Comparison of ENCODE assay signal across 8 mouse cellular contexts in the genomic region with DNA sequence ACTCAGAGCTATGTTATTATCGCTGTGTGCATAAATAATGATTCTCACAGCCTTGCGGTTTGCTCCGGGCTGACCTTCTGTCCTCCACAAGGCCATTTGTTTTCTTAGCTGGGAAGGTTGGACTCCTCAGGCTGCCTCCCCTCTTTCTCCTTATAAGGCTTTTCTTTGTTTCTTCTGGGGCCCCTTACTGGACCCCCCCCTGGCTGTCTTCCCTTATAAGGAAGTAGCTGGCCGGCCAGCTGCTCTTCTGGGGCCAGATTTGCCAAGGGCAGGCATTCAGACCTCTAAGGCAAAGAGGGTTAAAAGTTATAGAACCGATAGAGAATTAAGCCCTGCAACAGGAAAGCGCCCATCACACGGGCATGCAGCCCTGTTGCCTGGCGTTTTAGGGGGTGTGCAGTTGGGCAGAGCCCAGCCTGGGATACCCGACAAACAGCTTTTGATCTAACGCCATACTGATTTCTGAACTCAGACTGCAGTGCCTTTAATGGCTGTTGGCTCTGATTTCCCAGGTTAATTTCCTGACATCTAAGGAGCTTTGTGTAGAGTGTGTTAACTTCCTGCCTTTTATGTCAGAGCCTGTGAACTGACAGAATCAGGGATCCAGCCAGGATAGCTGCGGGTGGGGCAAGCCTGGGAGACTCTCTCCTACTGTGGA.
DNase-seq lines count a peak whose midpoint lies in the region; ATAC-seq and TF ChIP-seq lines count a peak whose summit lies in the region.

No protein-coding gene starts in this region.

- peak; percentile 50 for DNase-seq in adrenal gland, postnatal 25 days
- peak; percentile 79 for DNase-seq in lung, embryonic 14.5 days
- peak; percentile 75 for DNase-seq in ovary, postnatal 36 days (ENCODE audit: low spot score)
- DNase-seq in cerebellum, postnatal 4 days (ENCODE audit: low spot score in 2 of 2), result no peak
- DNase-seq in cerebellum, adult 18-20 months, result no peak
- no peak for DNase-seq in thymus, adult 18-20 months

- no peak for TF ChIP-seq CTCF in lung, embryonic 14.5 days (IDR thresholded peaks at IDR 0.05; ENCODE audit: low read depth)

- no peaks in the 10 kb centered on the region for H3K27me3 ChIP-seq in embryonic facial prominence, embryonic 13.5 days
- H3K27me3 ChIP-seq in hindbrain, embryonic 16.5 days (replicated peaks; ENCODE audit: control insufficient read depth, insufficient read depth, low read length), result no peaks in the 10 kb centered on the region
- no peaks in the 10 kb centered on the region for H3K27me3 ChIP-seq in lung, embryonic 14.5 days (ENCODE audit: insufficient read depth, low read length)

- no peak overlapping the region for H3K4me3 ChIP-seq in embryonic facial prominence, embryonic 13.5 days
- H3K4me3 ChIP-seq in hindbrain, embryonic 16.5 days (ENCODE audit: low read length), result no peak overlapping the region
- H3K4me3 ChIP-seq in lung, embryonic 14.5 days (ENCODE audit: low read depth, low read length), result no peak overlapping the region

- no peaks in the 10 kb centered on the region for H3K36me3 ChIP-seq in embryonic facial prominence, embryonic 13.5 days
- no peaks in the 10 kb centered on the region for H3K36me3 ChIP-seq in hindbrain, embryonic 16.5 days (ENCODE audit: control insufficient read depth, insufficient read depth, low read length)
- no peaks in the 10 kb centered on the region for H3K36me3 ChIP-seq in lung, embryonic 14.5 days (ENCODE audit: insufficient read depth)

- no peak for ATAC-seq in embryonic facial prominence, embryonic 13.5 days (ENCODE audit: insufficient number of reproducible peaks, insufficient read depth, low FRiP score, low TSS enrichment, low read depth)
- ATAC-seq in hindbrain, embryonic 16.5 days, result peak; percentile 55
- peak; percentile 72 for ATAC-seq in lung, embryonic 14.5 days (ENCODE audit: insufficient read depth)

- H3K4me1 ChIP-seq in embryonic facial prominence, embryonic 13.5 days, result peaks cover 61% of the 10 kb centered on the region
- H3K4me1 ChIP-seq in hindbrain, embryonic 16.5 days (ENCODE audit: control insufficient read depth, insufficient read depth, low read depth, low read length), result peaks cover 43% of the 10 kb centered on the region
- peaks cover 57% of the 10 kb centered on the region for H3K4me1 ChIP-seq in lung, embryonic 14.5 days (ENCODE audit: insufficient read depth)

- 14% methylated on average over 11 of the region's 11 CpGs for WGBS in embryonic facial prominence, embryonic 13.5 days
- WGBS in hindbrain, embryonic 16.5 days, result 3% methylated on average over 11 of the region's 11 CpGs
- WGBS in lung, embryonic 14.5 days, result 1% methylated on average over 11 of the region's 11 CpGs

- H3K27ac ChIP-seq in embryonic facial prominence, embryonic 13.5 days, result peak overlapping the region; percentile 48; the same call in 1 of the 2 replicates
- H3K27ac ChIP-seq in hindbrain, embryonic 16.5 days (ENCODE audit: low read depth, low read length), result peak overlapping the region; percentile 42
- peak overlapping the region; percentile 83 for H3K27ac ChIP-seq in lung, embryonic 14.5 days (ENCODE audit: low read depth)

- peak overlapping the region; percentile 21 for H3K4me2 ChIP-seq in embryonic facial prominence, embryonic 13.5 days
- H3K4me2 ChIP-seq in hindbrain, embryonic 16.5 days (ENCODE audit: low read length), result peak overlapping the region; percentile 19
- peak overlapping the region; percentile 47 for H3K4me2 ChIP-seq in lung, embryonic 14.5 days

- no peaks in the 10 kb centered on the region for H3K9me3 ChIP-seq in embryonic facial prominence, embryonic 13.5 days
- no peaks in the 10 kb centered on the region for H3K9me3 ChIP-seq in hindbrain, embryonic 16.5 days (ENCODE audit: control insufficient read depth, low read length)
- no peaks in the 10 kb centered on the region for H3K9me3 ChIP-seq in lung, embryonic 14.5 days (ENCODE audit: low read depth, low read length)

- no peak overlapping the region for H3K9ac ChIP-seq in embryonic facial prominence, embryonic 13.5 days
- H3K9ac ChIP-seq in hindbrain, embryonic 16.5 days (ENCODE audit: low read depth, low read length), result 0 out of 2 replicates have a peak overlapping the region, but pooled peaks have one; percentile 18
- peak overlapping the region; percentile 40; the same call in 1 of the 2 replicates for H3K9ac ChIP-seq in lung, embryonic 14.5 days

Comparison
In these comparisons a context has a peak if more than half of its experiments do, and no peak if none do; other contexts are left out.
1. DNase-seq: peak in adrenal gland, postnatal 25 days (single experiment), lung, embryonic 14.5 days (single experiment) and ovary, postnatal 36 days (single experiment); none in cerebellum, postnatal 4 days (0 of 2), cerebellum, adult 18-20 months (0 of 2) and thymus, adult 18-20 months (0 of 2).
2. Peak in every context shown above with its lines, with median percentiles within 50 percentile points of each other: H3K27ac ChIP-seq and H3K4me2 ChIP-seq.